Mouse (Mus musculus): ENCODE measurements at regions not wholly inside any gene's neighbourhood (a gene's known extent, or its start where the extent isn't known, plus 50 kb on each side); places are given as distances from the start of the nearest gene placed in this dataset.

- no peak for DNase-seq
These were observed 79.5 kb upstream of the Otx2 start for GRCm38 (mm10) chr14:48753084-48753483.

- DNase-seq = no peak
These were observed 78.9 kb upstream of the Otx2 start for GRCm38 (mm10) chr14:48752579-48752905.

- DNase-seq = no peak
These were observed 78.3 kb upstream of the Otx2 start for GRCm38 (mm10) chr14:48751751-48752578.

GRCm38 (mm10) chr14:48750994-48751393, 77.4 kb upstream of the Otx2 start:
- DNase-seq = no peak

GRCm38 (mm10) chr14:48748976-48749375, 75.4 kb upstream of the Otx2 start:
- no peak for DNase-seq

- DNase-seq = no peak
These were observed 74.3 kb upstream of the Otx2 start for GRCm38 (mm10) chr14:48747936-48748335.

- no peak for DNase-seq
These were observed 67.5 kb upstream of the Otx2 start for GRCm38 (mm10) chr14:48740942-48741602.

- DNase-seq = no peak
These were observed 65.5 kb upstream of the Otx2 start for GRCm38 (mm10) chr14:48739121-48739520.

GRCm38 (mm10) chr14:48738641-48739040, 65.0 kb upstream of the Otx2 start:
- no peak for DNase-seq

GRCm38 (mm10) chr14:48738213-48738612, 64.6 kb upstream of the Otx2 start:
- no peak for DNase-seq

GRCm38 (mm10) chr14:48736969-48737860, 63.6 kb upstream of the Otx2 start:
- DNase-seq = no peak

GRCm38 (mm10) chr14:48736211-48736610, 62.6 kb upstream of the Otx2 start:
- no peak for DNase-seq

GRCm38 (mm10) chr14:48729996-48730395, 56.4 kb upstream of the Otx2 start:
- DNase-seq = no peak
